Mouse (Mus musculus) midbrain, postnatal 0 days (tissue): ENCODE measurements around the gene Hist1h4a. TPM values are rescaled to one million over a fixed set of nuclear protein-coding genes. Genes with fewer than 3 reads are reported as not detected.

Source experiments
- ATAC-seq: fragments of 200-750 bp; cut with Nextera tagmentation; 2 replicates; pipeline ENCODE4 v1.8.0; 2017; ENCODE audit warnings: moderate number of reproducible peaks, mild to moderate bottlenecking, moderate TSS enrichment, moderate library complexity; ENCODE audit not compliant: low FRiP score
- DNase-seq: peaks from one replicate; pipeline ENCODE4 v3.0.0-alpha.2; 2015; ENCODE audit warnings: low spot score
- H3K27ac ChIP-seq: fragments of 300-500 bp; sonication (generic); 2 replicates; pipeline ENCODE4 v1.5.1; 2014; ENCODE audit warnings: low read depth, mild to moderate bottlenecking, low read length, mixed read lengths
- H3K27me3 ChIP-seq: fragments of 300-500 bp; sonication (generic); 2 replicates; pipeline ENCODE4 v1.6.1; 2014; ENCODE audit warnings: low read length, control low read depth, mixed read lengths; ENCODE audit not compliant: insufficient read depth
- H3K36me3 ChIP-seq: fragments of 300-500 bp; sonication (generic); 2 replicates; pipeline ENCODE4 v1.6.1; 2014; ENCODE audit warnings: low read length, control low read depth, mixed read lengths; ENCODE audit not compliant: insufficient read depth
- H3K4me1 ChIP-seq: fragments of 300-500 bp; sonication (generic); 2 replicates; pipeline ENCODE4 v1.6.1; 2014; ENCODE audit warnings: mild to moderate bottlenecking, control low read depth, antibody characterized with exemption, low read length, mixed read lengths; ENCODE audit not compliant: insufficient read depth
- H3K4me2 ChIP-seq: fragments of 300-500 bp; sonication (generic); 2 replicates; pipeline ENCODE4 v1.6.1; 2014; ENCODE audit warnings: low read depth, mild to moderate bottlenecking, low read length, mixed read lengths; ENCODE audit not compliant: poor library complexity, severe bottlenecking
- H3K4me3 ChIP-seq: fragments of 300-500 bp; sonication (generic); 2 replicates; pipeline ENCODE4 v1.5.1; 2014; ENCODE audit warnings: low read depth, mild to moderate bottlenecking, low read length, moderate library complexity
- H3K9ac ChIP-seq: fragments of 300-500 bp; sonication (generic); replicated peaks from 2 replicates; pipeline ENCODE4 v1.6.1; 2014; ENCODE audit warnings: mild to moderate bottlenecking, low read length, moderate library complexity, mixed read lengths; ENCODE audit not compliant: poor library complexity, severe bottlenecking
- H3K9me3 ChIP-seq: fragments of 300-500 bp; sonication (generic); 2 replicates; pipeline ENCODE4 v1.6.1; 2016; ENCODE audit warnings: low read length, control low read depth
- CTCF ChIP-seq: IDR thresholded peaks from 2 replicates; pipeline ENCODE4 v1.5.1; 2016; ENCODE audit warnings: antibody characterized with exemption, mild to moderate bottlenecking
- WGBS: fragments of 180-500 bp; shearing (Covaris S2); extraction: QIAGEN DNeasy Blood & Tissue Kit; methylation state at CpG from one replicate; pipeline ENCODE4 v1.1.7; 2014; 5-methylcytosine and 5-hydroxymethylcytosine counted together
- polyA plus RNA-seq: library from polyadenylated mRNA; unstranded; fragments of >200 nt; fragmentation: Nextera tagmentation; extraction: Ambion mirVana; gene quantifications from 2 replicates; pipeline ENCODE4 v1.2.1, GENCODE M21; 2015
- total RNA-seq: library from RNA; depleted of rRNA; stranded (reverse); fragments of >200 nt; gene quantifications from 2 replicates; pipeline ENCODE4 v1.2.3, GENCODE M21; 2014

Hist1h4a gene
- total and polyA plus RNA-seq, 2 experiments from 2014 or later, result 405 TPM; not detected in 1

GRCm38 (mm10) chr13:23760240-23760971, 624 bp downstream of the Hist1h4a start:
- Histone ChIP-seq H3K4me3 (peak overlapping the region; percentile 58), H3K4me2 (peak overlapping the region; percentile 82), H3K4me1 (peaks cover 8% of the 10 kb centered on the region; the same call in 1 of the 2 replicates), H3K9ac (peak overlapping the region; percentile 52; the same call in 1 of the 2 replicates), H3K27ac (peak overlapping the region; percentile 75), H3K9me3 (no peaks in the 10 kb centered on the region), H3K36me3 (no peaks in the 10 kb centered on the region), H3K27me3 (no peaks in the 10 kb centered on the region)
- peak; percentile 53 for DNase-seq
- WGBS, result 2% methylated on average over 20 of the region's 27 CpGs
- TF ChIP-seq CTCF, result peak; percentile 54
- ATAC-seq, result peak; percentile 52

DNA sequence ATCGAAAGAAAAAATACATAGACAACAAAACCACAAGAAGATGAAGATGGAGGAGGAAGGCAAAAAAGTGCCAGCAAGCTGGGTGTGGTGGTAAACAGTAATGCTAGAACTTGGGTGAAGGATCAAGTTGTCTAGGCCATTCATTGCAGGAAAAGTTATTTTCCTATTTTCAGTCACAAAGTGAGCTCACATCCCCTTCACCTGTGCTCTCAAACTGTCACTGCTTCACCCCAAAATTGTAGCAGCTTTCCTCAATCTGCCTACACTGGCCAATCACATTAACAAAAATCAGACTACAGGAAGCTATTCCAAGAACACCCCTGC, 1.2 kb downstream of the Hist1h4a start:
- Histone ChIP-seq H3K4me1 (peaks cover 8% of the 10 kb centered on the region; the same call in 1 of the 2 replicates), H3K27ac (no peak overlapping the region), H3K4me2 (peak overlapping the region; percentile 82), H3K36me3 (no peaks in the 10 kb centered on the region), H3K4me3 (no peak overlapping the region), H3K9me3 (no peaks in the 10 kb centered on the region), H3K9ac (no peak overlapping the region), H3K27me3 (no peaks in the 10 kb centered on the region)
- TF ChIP-seq CTCF, result no peak
- ATAC-seq, result no peak
- DNase-seq, result no peak
- 59% methylated on average over 1 of the region's 1 CpGs for WGBS

DNA sequence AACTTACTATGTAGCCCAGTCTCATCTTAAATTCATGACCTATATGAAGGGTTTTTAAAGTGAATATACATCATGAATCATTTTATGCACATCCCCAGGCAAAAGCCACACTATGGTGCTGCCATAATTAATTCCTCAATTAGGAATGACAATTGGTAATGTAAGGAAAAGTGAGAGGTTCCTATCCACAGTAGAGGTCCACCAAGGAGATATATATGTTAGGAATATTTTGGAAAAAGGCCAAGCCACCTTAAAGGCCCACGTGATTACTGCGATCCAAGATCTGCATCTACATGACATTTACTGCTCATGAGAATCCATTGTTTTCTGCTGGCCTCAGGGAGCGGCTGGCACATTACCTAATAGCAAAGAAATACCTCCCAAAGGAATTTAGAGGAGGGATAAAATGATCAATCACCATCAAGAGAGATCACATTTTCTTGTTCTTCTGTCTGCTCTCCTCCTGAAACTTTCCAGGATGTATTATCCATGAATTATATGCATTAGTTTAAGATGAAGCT, 1.7 kb downstream of the Hist1h4a start:
- Histone ChIP-seq H3K4me1 (peaks cover 8% of the 10 kb centered on the region; the same call in 1 of the 2 replicates), H3K36me3 (no peaks in the 10 kb centered on the region), H3K9ac (no peak overlapping the region), H3K9me3 (no peaks in the 10 kb centered on the region), H3K4me2 (no peak overlapping the region), H3K27ac (no peak overlapping the region), H3K4me3 (no peak overlapping the region), H3K27me3 (no peaks in the 10 kb centered on the region)
- DNase-seq, result no peak
- TF ChIP-seq CTCF, result no peak
- no peak for ATAC-seq
- WGBS, result 84% methylated on average over 3 of the region's 3 CpGs

GRCm38 (mm10) chr13:23757921-23758320, 3.1 kb downstream of the Hist1h4a start:
- no peak overlapping the region for H3K4me3 ChIP-seq
- H3K9me3 ChIP-seq, result no peaks in the 10 kb centered on the region
- ATAC-seq, result no peak
- WGBS, result 53% methylated on average over 3 of the region's 3 CpGs
- no peak for TF ChIP-seq CTCF
- no peak overlapping the region for H3K9ac ChIP-seq
- H3K27ac ChIP-seq, result no peak overlapping the region
- DNase-seq, result no peak
- H3K36me3 ChIP-seq, result no peaks in the 10 kb centered on the region
- H3K4me1 ChIP-seq, result peaks cover 4% of the 10 kb centered on the region; the same call in 1 of the 2 replicates
- H3K4me2 ChIP-seq, result no peak overlapping the region
- no peaks in the 10 kb centered on the region for H3K27me3 ChIP-seq

DNA sequence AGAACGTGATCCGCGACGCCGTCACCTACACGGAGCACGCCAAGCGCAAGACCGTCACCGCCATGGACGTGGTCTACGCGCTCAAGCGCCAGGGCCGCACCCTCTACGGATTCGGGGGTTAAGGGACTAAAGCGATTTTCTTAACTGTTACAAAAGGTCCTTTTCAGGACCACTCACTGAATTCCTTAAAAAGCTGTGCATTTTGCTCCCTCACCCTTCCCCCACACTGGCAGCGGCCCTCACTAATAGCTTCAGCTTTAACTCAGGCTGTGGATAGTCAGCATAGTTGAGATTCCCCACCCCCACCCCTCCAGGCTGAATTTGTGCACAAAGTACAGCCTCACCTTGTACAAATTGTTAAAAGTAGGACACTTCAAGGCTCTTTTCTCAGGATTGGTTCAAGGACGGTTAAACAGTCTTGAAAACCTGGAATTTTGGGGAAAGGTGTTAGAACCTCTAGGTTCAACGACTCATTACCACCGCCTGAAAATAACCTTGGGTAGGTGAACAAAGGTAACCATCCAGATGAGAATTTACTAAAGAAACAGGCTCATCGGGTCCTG, 3.7 kb downstream of the Hist1h4a start:
- peak overlapping the region; percentile 37 for H3K4me3 ChIP-seq
- peak overlapping the region; percentile 57 for H3K4me2 ChIP-seq
- H3K4me1 ChIP-seq, result peaks cover 4% of the 10 kb centered on the region; the same call in 1 of the 2 replicates
- TF ChIP-seq CTCF, result no peak
- H3K36me3 ChIP-seq, result no peaks in the 10 kb centered on the region
- DNase-seq, result no peak
- peak overlapping the region; percentile 70 for H3K27ac ChIP-seq
- ATAC-seq, result 0 out of 2 replicates have a peak, but pooled peaks have one; percentile 18
- peak overlapping the region; percentile 33; the same call in 1 of the 2 replicates for H3K9ac ChIP-seq
- H3K9me3 ChIP-seq, result no peaks in the 10 kb centered on the region
- H3K27me3 ChIP-seq, result no peaks in the 10 kb centered on the region
- 1% methylated on average over 15 of the region's 23 CpGs for WGBS

- peak; percentile 71 for ATAC-seq
- Histone ChIP-seq H3K4me2 (peak within 1 kb of the TSS; percentile 57), H3K4me3 (peak within 1 kb of the TSS; percentile 37), H3K9ac (peak within 1 kb of the TSS; percentile 33), H3K27ac (peak within 1 kb of the TSS; percentile 70), H3K9me3 (no peaks in the 10 kb centered on the region), H3K27me3 (no peaks in the 10 kb centered on the region), H3K4me1 (peaks cover 4% of the 10 kb centered on the region; the same call in 1 of the 2 replicates), H3K36me3 (no peaks in the 10 kb centered on the region)
- WGBS, result under 1% methylated on average over 11 of the region's 22 CpGs
- peak; percentile 97 for DNase-seq
- TF ChIP-seq CTCF, result no peak; the same call in 1 of the 2 replicates
Measured at GRCm38 (mm10) chr13:23756790-23757189, 4.2 kb downstream of the Hist1h4a start, which contains the start of gene Hist1h4b. Gene Hist1h4b (plus strand): TSS chr13:23757013.
